Mouse (Mus musculus): ENCODE results near the gene Anks4b. TPM values are rescaled to one million over a fixed set of nuclear protein-coding genes. Genes with fewer than 3 reads are reported as not detected.

Anks4b gene
- polyA plus RNA-seq, 1 experiment from 2014 or later: 1.7 TPM

GRCm38 (mm10) chr7:120158121-120158613 is 15.5 kb upstream of the Anks4b start:
- Histone ChIP-seq H3K4me1 (replicated peaks) (no peaks in the 10 kb centered on the region), H3K4me3 (replicated peaks) (no peak overlapping the region), H3K4me2 (no peak overlapping the region), H3K36me3 (replicated peaks) (no peaks in the 10 kb centered on the region), H3K27ac (replicated peaks) (no peak overlapping the region), H3K9ac (no peak overlapping the region), H3K27me3 (no peaks in the 10 kb centered on the region), H3K9me3 (replicated peaks) (no peaks in the 10 kb centered on the region)
- WGBS (ENCODE audit: insufficient replicate concordance): 35% methylated on average over 4 of the region's 4 CpGs
- ATAC-seq (ENCODE audit: insufficient read depth): no peak

GRCm38 (mm10) chr7:120163581-120164251 is 9.9 kb upstream of the Anks4b start:
- no peaks in the 10 kb centered on the region for H3K27me3 ChIP-seq
- no peak overlapping the region for H3K27ac ChIP-seq (replicated peaks)
- ATAC-seq (ENCODE audit: insufficient read depth): no peak
- H3K4me1 ChIP-seq (replicated peaks): no peaks in the 10 kb centered on the region
- WGBS (ENCODE audit: insufficient replicate concordance): 75% methylated on average over 11 of the region's 11 CpGs
- H3K4me2 ChIP-seq: no peak overlapping the region
- no peaks in the 10 kb centered on the region for H3K9me3 ChIP-seq (replicated peaks)
- no peak overlapping the region for H3K4me3 ChIP-seq (replicated peaks)
- no peak overlapping the region for H3K9ac ChIP-seq
- H3K36me3 ChIP-seq (replicated peaks): no peaks in the 10 kb centered on the region

- Histone ChIP-seq H3K4me1 (replicated peaks) (no peaks in the 10 kb centered on the region), H3K9me3 (replicated peaks) (no peaks in the 10 kb centered on the region), H3K4me2 (no peak overlapping the region), H3K27ac (replicated peaks) (no peak overlapping the region), H3K4me3 (replicated peaks) (no peak overlapping the region), H3K27me3 (no peaks in the 10 kb centered on the region), H3K9ac (no peak overlapping the region), H3K36me3 (replicated peaks) (no peaks in the 10 kb centered on the region)
- WGBS (ENCODE audit: insufficient replicate concordance): 59% methylated on average over 1 of the region's 1 CpGs
- no peak for ATAC-seq (ENCODE audit: insufficient read depth)
Observed at GRCm38 (mm10) chr7:120172188-120172700, 1.4 kb upstream of the Anks4b start.

- Histone ChIP-seq H3K4me3 (replicated peaks) (peak overlapping the region; percentile 45), H3K9ac (peak overlapping the region; percentile 21; the same call in 1 of the 2 replicates)
Observed at GRCm38 (mm10) chr7:120174723-120175504, 1.3 kb downstream of the Anks4b start.

GRCm38 (mm10) chr7:120177611-120178010 is 4.0 kb downstream of the Anks4b start:
- Histone ChIP-seq H3K4me2 (no peak overlapping the region), H3K9me3 (replicated peaks) (no peaks in the 10 kb centered on the region), H3K4me3 (replicated peaks) (no peak overlapping the region), H3K27me3 (no peaks in the 10 kb centered on the region), H3K36me3 (replicated peaks) (no peaks in the 10 kb centered on the region), H3K4me1 (replicated peaks) (0 out of 2 replicates have a peak, but pooled peaks cover 3% of the 10 kb centered on the region), H3K27ac (replicated peaks) (no peak overlapping the region), H3K9ac (no peak overlapping the region)
- ATAC-seq (ENCODE audit: insufficient read depth): no peak
- WGBS (ENCODE audit: insufficient replicate concordance): 67% methylated on average over 3 of the region's 3 CpGs

More at GRCm38 (mm10) chr7:120174723-120175504, 1.3 kb downstream of the Anks4b start:
- H3K4me2 ChIP-seq: peak overlapping the region; percentile 42
- 43% methylated on average over 11 of the region's 11 CpGs for WGBS (ENCODE audit: insufficient replicate concordance)
- ATAC-seq (ENCODE audit: insufficient read depth): peak; percentile 49
- no peaks in the 10 kb centered on the region for H3K9me3 ChIP-seq (replicated peaks)
- H3K4me1 ChIP-seq (replicated peaks): 0 out of 2 replicates have a peak, but pooled peaks cover 3% of the 10 kb centered on the region
- H3K36me3 ChIP-seq (replicated peaks): no peaks in the 10 kb centered on the region
- H3K27me3 ChIP-seq: no peaks in the 10 kb centered on the region
- H3K27ac ChIP-seq (replicated peaks): peak overlapping the region; percentile 61; the same call in 1 of the 2 replicates

- H3K9me3 ChIP-seq (replicated peaks): no peaks in the 10 kb centered on the region
- H3K27ac ChIP-seq (replicated peaks): no peak overlapping the region
- no peak overlapping the region for H3K9ac ChIP-seq
- 9% methylated on average over 2 of the region's 2 CpGs for WGBS (ENCODE audit: insufficient replicate concordance)
- 0 out of 2 replicates have a peak, but pooled peaks cover 3% of the 10 kb centered on the region for H3K4me1 ChIP-seq (replicated peaks)
- H3K4me2 ChIP-seq: no peak overlapping the region
- no peaks in the 10 kb centered on the region for H3K27me3 ChIP-seq
- no peak overlapping the region for H3K4me3 ChIP-seq (replicated peaks)
- ATAC-seq (ENCODE audit: insufficient read depth): no peak
- H3K36me3 ChIP-seq (replicated peaks): no peaks in the 10 kb centered on the region
Observed at GRCm38 (mm10) chr7:120178935-120179334, 5.3 kb downstream of the Anks4b start.

GRCm38 (mm10) chr7:120180547-120180946 is 6.9 kb downstream of the Anks4b start:
- whole genome bisulfite sequencing (ENCODE audit: insufficient replicate concordance): 52% methylated on average over 5 of the region's 5 CpGs
- H3K27ac ChIP-seq (replicated peaks): no peak overlapping the region
- no peak for ATAC-seq (ENCODE audit: insufficient read depth)

GRCm38 (mm10) chr7:120181401-120182230 is 8.0 kb downstream of the Anks4b start:
- 76% methylated on average over 4 of the region's 4 CpGs for WGBS (ENCODE audit: insufficient replicate concordance)
- H3K4me2 ChIP-seq: no peak overlapping the region
- no peak overlapping the region for H3K9ac ChIP-seq
- H3K9me3 ChIP-seq (replicated peaks): no peaks in the 10 kb centered on the region
- H3K27me3 ChIP-seq: no peaks in the 10 kb centered on the region
- no peak overlapping the region for H3K27ac ChIP-seq (replicated peaks)
- ATAC-seq (ENCODE audit: insufficient read depth): no peak
- no peak overlapping the region for H3K4me3 ChIP-seq (replicated peaks)
- 0 out of 2 replicates have a peak, but pooled peaks cover 3% of the 10 kb centered on the region for H3K4me1 ChIP-seq (replicated peaks)
- H3K36me3 ChIP-seq (replicated peaks): no peaks in the 10 kb centered on the region

More at GRCm38 (mm10) chr7:120180547-120180946, 6.9 kb downstream of the Anks4b start:
- no peak overlapping the region for H3K4me2 ChIP-seq
- H3K4me3 ChIP-seq (replicated peaks): no peak overlapping the region
- no peaks in the 10 kb centered on the region for H3K36me3 ChIP-seq (replicated peaks)
- no peaks in the 10 kb centered on the region for H3K9me3 ChIP-seq (replicated peaks)
- no peak overlapping the region for H3K9ac ChIP-seq
- H3K27me3 ChIP-seq: no peaks in the 10 kb centered on the region
- H3K4me1 ChIP-seq (replicated peaks): 0 out of 2 replicates have a peak, but pooled peaks cover 3% of the 10 kb centered on the region

GRCm38 (mm10) chr7:120182891-120183290 is 9.2 kb downstream of the Anks4b start:
- ATAC-seq (ENCODE audit: insufficient read depth): no peak

GRCm38 (mm10) chr7:120188946-120189345 is 15.3 kb downstream of the Anks4b start:
- Histone ChIP-seq H3K4me3 (replicated peaks) (no peak overlapping the region), H3K9me3 (replicated peaks) (no peaks in the 10 kb centered on the region), H3K4me1 (replicated peaks) (no peaks in the 10 kb centered on the region), H3K4me2 (no peak overlapping the region), H3K9ac (no peak overlapping the region), H3K27ac (replicated peaks) (peak overlapping the region; percentile 33; the same call in 1 of the 2 replicates), H3K36me3 (replicated peaks) (no peaks in the 10 kb centered on the region), H3K27me3 (no peaks in the 10 kb centered on the region)
- WGBS (ENCODE audit: insufficient replicate concordance): 73% methylated on average over 5 of the region's 5 CpGs
- no peak for ATAC-seq (ENCODE audit: insufficient read depth)

More at GRCm38 (mm10) chr7:120182891-120183290, 9.2 kb downstream of the Anks4b start:
- H3K27me3 ChIP-seq: no peaks in the 10 kb centered on the region
- no peaks in the 10 kb centered on the region for H3K36me3 ChIP-seq (replicated peaks)
- H3K9ac ChIP-seq: no peak overlapping the region
- no peaks in the 10 kb centered on the region for H3K9me3 ChIP-seq (replicated peaks)
- H3K4me1 ChIP-seq (replicated peaks): 0 out of 2 replicates have a peak, but pooled peaks cover 3% of the 10 kb centered on the region
- no peak overlapping the region for H3K4me3 ChIP-seq (replicated peaks)
- H3K27ac ChIP-seq (replicated peaks): no peak overlapping the region
- H3K4me2 ChIP-seq: no peak overlapping the region

Data from liver, embryonic 15.5 days (tissue).